Mouse (Mus musculus): ENCODE measurements around the gene Fbxo44. TPM values are rescaled to one million over a fixed set of nuclear protein-coding genes. Genes with fewer than 3 reads are reported as not detected.

Fbxo44 gene
- polyA plus RNA-seq, 1 experiment = 18.3 TPM

GRCm38 (mm10) chr4:148165551-148165950, 5.3 kb upstream of the Fbxo44 start:
- no peak for DNase-seq (ENCODE audit: low spot score)

DNA sequence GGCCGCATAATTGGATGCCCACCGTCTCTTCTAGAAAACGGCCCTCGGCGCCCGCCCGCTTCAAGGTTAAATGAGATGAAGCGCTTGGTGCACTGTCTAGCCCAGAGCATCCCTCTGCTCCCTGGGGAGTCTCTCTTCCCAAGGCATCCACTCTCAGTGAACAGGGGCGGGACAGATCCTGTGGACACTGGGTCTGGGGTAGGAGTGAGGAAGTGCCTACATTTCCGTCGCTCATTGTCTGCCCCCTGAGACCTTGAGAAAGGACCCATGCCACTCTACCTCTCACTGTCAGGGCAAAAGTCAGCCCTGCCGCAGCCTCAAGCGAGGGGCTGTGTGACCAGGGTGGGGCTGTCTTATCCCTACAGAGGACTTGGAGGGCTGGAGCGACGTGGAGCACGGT, 4.2 kb upstream of the Fbxo44 start:
- DNase-seq (ENCODE audit: low spot score) = no peak

DNA sequence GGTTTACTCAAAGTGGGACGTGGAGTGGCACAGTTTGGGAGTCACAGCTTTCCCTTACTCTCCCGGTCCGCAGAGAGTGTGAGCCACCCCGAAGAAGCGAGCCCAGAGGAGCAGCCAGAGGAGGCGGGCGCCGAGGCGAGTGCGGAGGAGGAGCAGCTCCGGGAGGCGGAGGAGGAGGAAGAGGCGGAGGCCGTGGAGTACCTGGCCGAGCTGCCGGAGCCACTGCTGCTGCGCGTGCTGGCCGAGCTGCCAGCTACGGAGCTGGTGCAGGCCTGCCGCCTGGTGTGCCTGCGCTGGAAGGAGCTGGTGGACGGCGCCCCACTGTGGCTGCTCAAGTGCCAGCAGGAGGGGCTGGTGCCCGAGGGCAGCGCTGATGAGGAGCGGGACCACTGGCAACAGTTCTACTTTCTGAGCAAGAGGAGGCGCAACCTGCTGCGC, 3.7 kb upstream of the Fbxo44 start:
- DNase-seq (ENCODE audit: low spot score) = peak; percentile 66

DNA sequence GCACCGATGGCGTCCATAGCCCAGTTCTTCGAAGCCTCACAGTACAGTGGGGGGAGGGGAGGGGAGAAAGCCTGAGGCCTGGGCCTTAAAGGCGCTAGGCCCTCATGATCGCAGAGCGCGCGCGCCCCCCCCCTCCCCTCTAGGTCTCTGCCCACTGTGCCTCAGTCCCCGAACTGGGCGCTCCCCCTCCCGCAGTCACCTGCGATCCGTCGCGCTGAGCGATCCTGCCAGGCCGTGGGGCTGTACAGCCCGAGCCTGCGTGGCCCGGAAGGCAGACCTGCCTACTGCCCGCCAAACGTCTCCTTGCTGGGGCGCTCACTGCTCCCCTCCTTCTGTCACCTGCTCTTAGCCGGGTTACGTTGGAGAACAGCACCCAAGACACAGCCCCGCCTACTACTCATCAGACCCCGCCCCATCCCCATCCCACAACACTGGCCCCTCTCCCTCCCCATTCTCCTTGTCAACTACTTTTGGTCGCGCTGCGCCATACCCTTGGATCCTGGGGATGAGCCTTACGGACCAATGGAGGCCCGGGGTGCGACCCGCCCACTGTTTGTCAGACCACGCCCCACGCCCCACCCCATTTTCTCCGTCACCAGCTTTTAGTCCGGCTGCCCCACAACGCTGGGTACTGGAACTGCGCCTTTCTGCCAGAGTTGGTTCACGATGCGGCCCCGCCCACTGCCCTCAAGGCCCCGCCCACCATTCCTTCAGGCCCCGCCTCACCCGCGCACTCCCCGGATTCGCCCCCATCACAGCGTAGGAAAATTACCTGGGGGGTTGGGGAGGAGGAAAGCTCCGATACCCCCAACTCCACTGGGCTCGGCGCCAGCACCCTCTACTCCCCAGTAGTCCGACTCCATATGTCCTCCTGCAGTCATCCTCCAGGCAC, 492 bp downstream of the Fbxo44 start:
- peak; percentile 77 for DNase-seq (ENCODE audit: low spot score)

GRCm38 (mm10) chr4:148158436-148159348, 1.6 kb downstream of the Fbxo44 start:
- DNase-seq (ENCODE audit: low spot score) = no peak

DNA sequence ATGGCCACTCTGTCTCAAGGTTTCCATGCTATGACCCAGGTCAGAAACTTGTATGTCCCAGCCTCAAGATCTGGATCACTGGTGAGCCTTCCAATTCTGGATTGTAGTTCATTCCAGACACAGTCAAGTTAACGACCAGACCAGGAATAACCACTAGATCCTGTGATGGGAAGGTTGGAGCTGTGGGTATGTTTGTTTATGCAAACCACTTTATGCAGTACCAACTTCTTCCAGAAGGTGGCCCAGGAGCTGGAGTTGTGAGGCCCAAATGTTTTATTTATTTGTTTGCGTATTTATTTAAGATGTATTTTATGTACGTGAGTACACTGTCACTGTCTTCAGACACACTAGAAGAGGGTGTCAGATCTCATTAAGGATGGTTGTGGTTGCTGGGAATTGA, 5.3 kb downstream of the Fbxo44 start:
- DNase-seq (ENCODE audit: low spot score) = no peak

DNA sequence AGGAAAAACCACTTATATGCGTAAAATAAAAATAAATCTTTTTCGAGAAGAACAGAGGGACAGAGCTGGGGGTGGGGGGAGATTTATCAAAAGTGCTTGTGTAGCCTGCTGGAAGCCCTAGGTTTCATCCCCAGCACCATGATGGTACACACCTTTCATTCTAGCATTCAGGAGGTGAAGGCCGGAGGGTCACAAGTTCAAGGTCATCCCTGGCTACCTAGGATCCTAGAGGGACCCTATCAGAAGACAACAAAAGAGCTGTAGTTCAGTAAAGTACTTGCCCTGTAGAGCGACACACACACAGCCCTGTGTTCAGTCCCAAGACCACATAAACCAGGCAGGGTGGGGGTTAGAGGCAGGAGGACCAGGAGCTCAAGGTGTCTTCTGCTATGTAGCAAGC, 6.3 kb downstream of the Fbxo44 start:
- no peak for DNase-seq (ENCODE audit: low spot score)

DNA sequence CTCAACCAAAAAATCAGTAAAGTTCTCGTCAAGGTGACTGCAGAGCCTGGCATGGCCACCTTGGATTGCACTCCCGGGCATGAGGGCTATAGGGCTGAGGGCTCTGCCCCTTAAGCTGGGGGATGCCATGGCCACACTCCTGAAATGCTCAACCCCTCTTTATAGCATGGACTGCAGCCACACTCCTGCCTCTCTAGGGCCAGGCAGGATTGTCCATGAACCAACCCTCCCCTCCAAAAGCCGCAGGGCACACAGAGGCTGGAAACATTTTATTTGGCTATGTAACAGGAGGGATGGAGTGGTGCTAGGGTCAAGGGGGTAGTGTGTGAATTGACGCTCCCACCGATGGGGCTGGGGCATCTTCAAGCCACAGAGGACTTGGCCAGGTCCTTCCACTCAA, 7.7 kb downstream of the Fbxo44 start:
- no peak for DNase-seq (ENCODE audit: low spot score)

DNA sequence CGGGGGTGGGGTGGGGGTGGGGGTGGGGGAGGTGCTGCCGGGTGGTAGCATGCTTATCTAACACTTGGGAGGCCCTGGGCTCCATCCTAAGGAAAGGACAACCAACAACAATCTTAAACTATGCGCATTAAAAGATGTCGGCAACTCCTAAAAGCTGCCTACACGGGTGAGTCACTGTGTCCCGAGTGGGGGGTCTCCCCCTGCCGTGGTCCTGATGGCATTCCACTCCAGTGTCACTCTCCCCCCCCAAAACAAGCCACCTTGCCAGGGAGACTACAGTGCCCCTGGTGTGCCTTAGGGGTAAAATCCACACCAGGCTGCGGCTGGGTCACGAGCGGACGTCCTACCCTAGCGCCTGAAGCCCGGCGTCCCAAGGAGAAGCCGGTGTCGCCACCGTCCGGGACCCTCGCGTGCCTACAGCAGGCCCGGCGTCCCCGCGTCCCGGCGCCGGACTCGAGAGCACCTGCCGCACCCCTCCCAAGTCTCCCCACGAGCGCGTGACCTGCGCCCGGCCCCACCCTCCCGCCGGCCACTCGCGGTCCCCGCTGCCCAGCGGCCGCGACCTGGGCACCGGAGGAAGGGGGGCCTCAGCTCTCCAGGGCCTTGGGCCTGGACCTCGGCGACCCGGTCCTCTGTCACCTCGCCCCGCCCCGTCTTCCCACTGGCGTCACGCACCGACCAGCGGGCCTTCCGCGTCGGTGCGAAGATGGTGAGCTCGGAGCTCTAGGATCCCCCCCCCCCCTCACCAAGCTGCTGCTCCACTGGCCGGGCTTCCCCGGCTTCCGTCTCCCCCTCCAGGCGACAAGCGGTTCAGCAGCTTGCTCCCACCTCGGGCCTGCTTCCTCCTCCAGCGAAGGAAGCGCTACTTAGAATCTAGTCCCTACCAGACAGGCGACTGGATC, 8.8 kb downstream of the Fbxo44 start, which contains the start of gene Fbxo6:
Gene Fbxo6 (minus strand): TSS at position 874 of the 902 bp plus-strand sequence.
- peak; percentile 82 for DNase-seq (ENCODE audit: low spot score)

GRCm38 (mm10) chr4:148150953-148151266, 9.4 kb downstream of the Fbxo44 start:
- no peak for DNase-seq (ENCODE audit: low spot score)

GRCm38 (mm10) chr4:148150242-148150641, 10.0 kb downstream of the Fbxo44 start:
- no peak for DNase-seq (ENCODE audit: low spot score)

GRCm38 (mm10) chr4:148149540-148149939, 10.7 kb downstream of the Fbxo44 start:
- DNase-seq (ENCODE audit: low spot score) = no peak

DNA sequence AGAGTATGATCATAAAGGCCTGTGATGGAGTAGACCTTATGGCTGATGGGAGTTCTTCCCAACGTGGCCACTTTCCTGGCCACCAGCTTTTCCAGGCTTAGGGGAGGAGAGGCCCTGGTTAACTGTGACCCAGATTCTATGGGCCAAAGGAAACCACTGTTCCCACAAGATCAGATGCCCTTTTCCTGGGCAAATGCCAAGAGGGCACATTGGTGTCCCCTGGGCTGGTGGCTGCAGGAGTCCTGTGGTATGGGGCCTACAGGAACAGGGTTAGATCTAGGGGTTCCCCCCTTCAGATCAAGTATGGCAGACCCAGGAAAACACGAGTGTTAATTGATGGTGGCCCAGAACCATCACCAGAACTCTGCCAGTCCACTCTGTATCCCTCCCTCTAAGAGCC, 12.6 kb downstream of the Fbxo44 start:
- DNase-seq (ENCODE audit: low spot score) = no peak

GRCm38 (mm10) chr4:148143721-148144120, 16.6 kb downstream of the Fbxo44 start:
- DNase-seq (ENCODE audit: low spot score) = no peak

- DNase-seq (ENCODE audit: low spot score) = peak; percentile 93
These were observed 19.9 kb downstream of the Fbxo44 start for GRCm38 (mm10) chr4:148140098-148141011.

GRCm38 (mm10) chr4:148139767-148140097, 20.6 kb downstream of the Fbxo44 start:
- no peak for DNase-seq (ENCODE audit: low spot score)

DNA sequence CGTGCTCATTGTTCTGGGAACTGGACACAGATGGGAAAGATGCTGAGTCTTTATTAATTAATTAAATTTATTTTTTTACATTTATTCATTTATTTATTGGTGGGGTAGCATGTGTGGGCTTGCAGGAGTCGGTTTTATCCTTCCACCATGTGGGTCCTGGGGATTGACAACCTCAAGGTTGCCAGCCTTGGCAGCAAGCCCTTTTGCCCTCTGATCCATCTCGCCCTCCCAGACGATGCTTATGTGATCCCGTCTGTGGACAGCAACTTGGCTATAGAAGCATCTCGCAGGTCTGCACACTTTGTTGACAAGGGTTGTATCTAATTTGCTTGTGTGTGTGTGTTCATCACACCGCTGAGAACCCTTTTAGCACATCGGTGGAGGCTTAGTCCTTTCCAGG, 22.8 kb downstream of the Fbxo44 start:
- no peak for DNase-seq (ENCODE audit: low spot score)

GRCm38 (mm10) chr4:148134988-148135387, 25.3 kb downstream of the Fbxo44 start:
- DNase-seq (ENCODE audit: low spot score) = no peak

DNA sequence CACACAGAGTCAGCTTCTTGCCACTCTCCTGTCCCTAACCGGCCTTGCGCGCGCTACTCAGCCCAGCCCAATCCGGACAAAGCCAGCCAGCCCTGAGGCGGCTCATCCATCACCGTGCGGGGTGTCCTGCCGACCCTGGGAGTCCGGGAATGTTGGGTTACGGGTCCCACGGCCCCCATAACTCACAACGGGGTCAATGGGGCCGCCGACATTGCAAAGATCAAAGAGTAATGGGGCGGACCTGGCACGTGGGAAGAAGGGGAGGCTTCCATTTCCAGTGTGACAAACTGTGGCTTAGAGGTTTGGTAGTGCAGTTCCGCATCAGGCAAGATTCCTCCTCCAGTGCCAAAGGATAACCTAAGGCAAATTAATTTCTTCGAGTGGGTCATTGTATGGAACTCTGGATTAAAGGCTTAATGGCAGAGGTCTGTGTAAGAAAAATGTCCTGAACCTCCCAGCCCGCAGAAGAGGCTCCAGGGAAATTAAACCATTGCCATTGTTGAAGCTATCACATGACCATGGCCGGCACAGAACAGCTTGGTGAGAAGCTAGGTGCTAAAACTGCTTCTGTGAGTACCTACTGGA, 28.7 kb downstream of the Fbxo44 start:
- no peak for DNase-seq (ENCODE audit: low spot score)

Data from urinary bladder, adult 2 months (tissue).